Mouse (Mus musculus) c-Kit-positive CD71-positive TER-119-positive erythroid progenitor cells, embryonic 14.5 days (primary cell): Measurements from ENCODE around the gene Il11ra1.
A peak's percentile ranks its signal among the peaks of the same experiment; 100 is the strongest.
"Not testable (repeated sequence)": the region's sequence is repeated elsewhere in the genome, so short reads cannot be mapped to it uniquely, and the experiment has no call there.

Experiments
- DNase-seq: peaks from one replicate; pipeline ENCODE4 v3.0.0-alpha.2; 2013; ENCODE audit warnings: low spot score

Gene Il11ra1

GRCm38 (mm10) chr4:41679291-41679690 lies 20.5 kb upstream of the Il11ra1 start:
- DNase-seq: no peak

GRCm38 (mm10) chr4:41681176-41681575 lies 18.6 kb upstream of the Il11ra1 start:
- DNase-seq: no peak

- DNase-seq: no peak
Observed at GRCm38 (mm10) chr4:41681947-41682346, 17.8 kb upstream of the Il11ra1 start.

GRCm38 (mm10) chr4:41682789-41683188 lies 17.0 kb upstream of the Il11ra1 start:
- no peak for DNase-seq

- DNase-seq: not testable (repeated sequence)
Observed at GRCm38 (mm10) chr4:41683303-41683702, 16.5 kb upstream of the Il11ra1 start.

- not testable (repeated sequence) for DNase-seq
Observed at GRCm38 (mm10) chr4:41684131-41684930, 15.5 kb upstream of the Il11ra1 start.

- DNase-seq: not testable (repeated sequence)
Observed at GRCm38 (mm10) chr4:41684931-41685453, 14.8 kb upstream of the Il11ra1 start.

- DNase-seq: not testable (repeated sequence)
Observed at GRCm38 (mm10) chr4:41685882-41686492, 13.8 kb upstream of the Il11ra1 start.

- not testable (repeated sequence) for DNase-seq
Observed at GRCm38 (mm10) chr4:41688562-41688961, 11.2 kb upstream of the Il11ra1 start.

- not testable (repeated sequence) for DNase-seq
Observed at GRCm38 (mm10) chr4:41690014-41690413, 9.8 kb upstream of the Il11ra1 start.

GRCm38 (mm10) chr4:41693511-41693910 lies 6.3 kb upstream of the Il11ra1 start:
- not testable (repeated sequence) for DNase-seq

- not testable (repeated sequence) for DNase-seq
Observed at GRCm38 (mm10) chr4:41695800-41696199, 4.0 kb upstream of the Il11ra1 start.

GRCm38 (mm10) chr4:41696452-41696851 lies 3.3 kb upstream of the Il11ra1 start:
- not testable (repeated sequence) for DNase-seq

GRCm38 (mm10) chr4:41696930-41697841 lies 2.6 kb upstream of the Il11ra1 start, which contains the start of gene Cntfr:
Gene Cntfr (minus strand): TSS chr4:41697089.
- DNase-seq: peak; percentile 48

- DNase-seq: not testable (repeated sequence)
Observed at GRCm38 (mm10) chr4:41698421-41699016, 1.3 kb upstream of the Il11ra1 start.

GRCm38 (mm10) chr4:41700224-41700623 lies 435 bp downstream of the Il11ra1 start:
- DNase-seq: not testable (repeated sequence)

GRCm38 (mm10) chr4:41702226-41702625 lies 2.4 kb downstream of the Il11ra1 start:
- DNase-seq: not testable (repeated sequence)

- no peak for DNase-seq
Observed at GRCm38 (mm10) chr4:41704651-41705050, 4.9 kb downstream of the Il11ra1 start.

- no peak for DNase-seq
Observed at GRCm38 (mm10) chr4:41705922-41706754, 6.3 kb downstream of the Il11ra1 start.

GRCm38 (mm10) chr4:41707011-41707535 lies 7.3 kb downstream of the Il11ra1 start:
- peak; percentile 42 for DNase-seq
